Mouse (Mus musculus) heart, embryonic 11.5 days (tissue): ENCODE measurements around the gene Olfr437. TPM values are rescaled to one million over a fixed set of nuclear protein-coding genes. Genes with fewer than 3 reads are reported as not detected.
"Not testable (repeated sequence)": the region's sequence is repeated elsewhere in the genome, so short reads cannot be mapped to it uniquely, and the experiment has no call there.

Source experiments
- ATAC-seq: fragments of 200-750 bp; cut with Nextera tagmentation; replicated peaks from 2 replicates; pipeline ENCODE4 v1.8.0; 2017; ENCODE audit warnings: moderate library complexity; ENCODE audit not compliant: insufficient number of reproducible peaks, low FRiP score, low TSS enrichment
- H3K27ac ChIP-seq: fragments of 300-500 bp; sonication (generic); 2 replicates; pipeline ENCODE4 v1.5.1; 2014; ENCODE audit warnings: mild to moderate bottlenecking, low read depth, low read length
- H3K27me3 ChIP-seq: fragments of 300-500 bp; sonication (generic); 2 replicates; pipeline ENCODE4 v1.6.1; 2014; ENCODE audit warnings: mild to moderate bottlenecking, low read length, mixed read lengths; ENCODE audit not compliant: control insufficient read depth, insufficient read depth
- H3K36me3 ChIP-seq: fragments of 300-500 bp; sonication (generic); 2 replicates; pipeline ENCODE4 v1.6.1; 2014; ENCODE audit warnings: mild to moderate bottlenecking, low read length, moderate library complexity, mixed read lengths; ENCODE audit not compliant: control insufficient read depth, insufficient read depth
- H3K4me1 ChIP-seq: fragments of 300-500 bp; sonication (generic); 2 replicates; pipeline ENCODE4 v1.6.1; 2014; ENCODE audit warnings: low read length; ENCODE audit not compliant: control insufficient read depth, insufficient read depth
- H3K4me2 ChIP-seq: fragments of 300-500 bp; sonication (generic); 2 replicates; pipeline ENCODE4 v1.6.1; 2014; ENCODE audit warnings: mild to moderate bottlenecking, moderate library complexity
- H3K4me3 ChIP-seq: fragments of 300-500 bp; sonication (generic); 2 replicates; pipeline ENCODE4 v1.5.1; 2014; ENCODE audit warnings: low read depth, low read length
- H3K9ac ChIP-seq: fragments of 300-500 bp; sonication (generic); 2 replicates; pipeline ENCODE4 v1.6.1; 2014; ENCODE audit warnings: mild to moderate bottlenecking, low read depth, low read length, moderate library complexity
- H3K9me3 ChIP-seq: fragments of 300-500 bp; sonication (generic); replicated peaks from 2 replicates; pipeline ENCODE4 v1.6.1; 2016; ENCODE audit warnings: low read length; ENCODE audit not compliant: control insufficient read depth
- WGBS: fragments of 180-500 bp; shearing (Covaris S2); extraction: QIAGEN DNeasy Blood & Tissue Kit; methylation state at CpG from one replicate; pipeline ENCODE4 v1.1.7; 2014; ENCODE audit not compliant: insufficient replicate concordance; 5-methylcytosine and 5-hydroxymethylcytosine counted together
- polyA plus RNA-seq: library from polyadenylated mRNA; unstranded; fragments of >200 nt; fragmentation: Nextera tagmentation; extraction: Ambion mirVana; gene quantifications from 2 replicates; pipeline ENCODE4 v1.2.1, GENCODE M21; 2014

The Olfr437 gene
- polyA plus RNA-seq, 1 experiment from 2014 or later, result not detected

- Histone ChIP-seq H3K9me3 (no peaks in the 10 kb centered on the region), H3K27ac (no peak overlapping the region), H3K4me2 (no peak overlapping the region), H3K4me1 (no peaks in the 10 kb centered on the region), H3K9ac (no peak overlapping the region), H3K36me3 (no peaks in the 10 kb centered on the region), H3K4me3 (no peak overlapping the region), H3K27me3 (no peaks in the 10 kb centered on the region)
- 57% methylated on average over 3 of the region's 3 CpGs for WGBS
- ATAC-seq, result no peak
Measured at GRCm38 (mm10) chr6:43198094-43198493, 35.0 kb downstream of the Olfr437 start.

GRCm38 (mm10) chr6:43202786-43203185, 39.7 kb downstream of the Olfr437 start:
- Histone ChIP-seq H3K4me2 (no peak overlapping the region), H3K9me3 (no peaks in the 10 kb centered on the region), H3K9ac (no peak overlapping the region), H3K4me3 (no peak overlapping the region), H3K27me3 (no peaks in the 10 kb centered on the region), H3K4me1 (no peaks in the 10 kb centered on the region), H3K36me3 (no peaks in the 10 kb centered on the region), H3K27ac (no peak overlapping the region)
- no peak for ATAC-seq

- Histone ChIP-seq H3K4me2 (no peak overlapping the region), H3K27ac (no peak overlapping the region), H3K36me3 (no peaks in the 10 kb centered on the region), H3K4me3 (no peak overlapping the region), H3K27me3 (no peaks in the 10 kb centered on the region), H3K9me3 (no peaks in the 10 kb centered on the region), H3K9ac (no peak overlapping the region), H3K4me1 (no peaks in the 10 kb centered on the region)
- ATAC-seq, result no peak
- WGBS, result 49% methylated on average over 2 of the region's 2 CpGs
Measured at GRCm38 (mm10) chr6:43205355-43205754, 42.3 kb downstream of the Olfr437 start.

- H3K27ac ChIP-seq, H3K27me3 ChIP-seq, H3K9ac ChIP-seq, H3K4me3 ChIP-seq, H3K36me3 ChIP-seq, H3K9me3 ChIP-seq, H3K4me1 ChIP-seq, ATAC-seq, H3K4me2 ChIP-seq: not testable (repeated sequence)
Measured at GRCm38 (mm10) chr6:43212873-43213272, 49.8 kb downstream of the Olfr437 start, which contains the start of gene Olfr434. Gene Olfr434 (plus strand): TSS chr6:43213021.

Other genes with a start within 250 kb of the Olfr437 start
- not detected in 2 replicates for gene Olfr446, start 241.9 kb upstream of the Olfr437 start, polyA plus RNA-seq
- not detected in 2 replicates for gene Olfr444, start 214.2 kb upstream of the Olfr437 start, polyA plus RNA-seq
- gene Olfr441, start 56.9 kb upstream of the Olfr437 start, polyA plus RNA-seq, result not detected in 2 replicates
- gene Olfr237-ps1, start 16.7 kb upstream of the Olfr437 start, polyA plus RNA-seq, result not detected in 2 replicates
- not detected in 2 replicates for gene Olfr13, start 8.9 kb downstream of the Olfr437 start, polyA plus RNA-seq
- gene Olfr435, start 33.9 kb downstream of the Olfr437 start, polyA plus RNA-seq, result not detected in 2 replicates
- gene Olfr434, start 49.7 kb downstream of the Olfr437 start, polyA plus RNA-seq, result not detected in 2 replicates
- gene Olfr47, start 68.2 kb downstream of the Olfr437 start, polyA plus RNA-seq, result not detected in 2 replicates
- gene Arhgef5, start 102.3 kb downstream of the Olfr437 start, polyA plus RNA-seq, result 5.1 and 7.5 TPM in 2 replicates
- not detected in 2 replicates for gene Nobox, start 146.3 kb downstream of the Olfr437 start, polyA plus RNA-seq